Mouse (Mus musculus) layer of hippocampus, adult 11-12 months (tissue): ENCODE results near the gene Rad51b.
A peak's percentile ranks its signal among the peaks of the same experiment; 100 is the strongest.

Experiments
- DNase-seq: peaks from one replicate; pipeline ENCODE4 v3.0.0; 2022; ENCODE audit warnings: low spot score

Rad51b gene

DNA sequence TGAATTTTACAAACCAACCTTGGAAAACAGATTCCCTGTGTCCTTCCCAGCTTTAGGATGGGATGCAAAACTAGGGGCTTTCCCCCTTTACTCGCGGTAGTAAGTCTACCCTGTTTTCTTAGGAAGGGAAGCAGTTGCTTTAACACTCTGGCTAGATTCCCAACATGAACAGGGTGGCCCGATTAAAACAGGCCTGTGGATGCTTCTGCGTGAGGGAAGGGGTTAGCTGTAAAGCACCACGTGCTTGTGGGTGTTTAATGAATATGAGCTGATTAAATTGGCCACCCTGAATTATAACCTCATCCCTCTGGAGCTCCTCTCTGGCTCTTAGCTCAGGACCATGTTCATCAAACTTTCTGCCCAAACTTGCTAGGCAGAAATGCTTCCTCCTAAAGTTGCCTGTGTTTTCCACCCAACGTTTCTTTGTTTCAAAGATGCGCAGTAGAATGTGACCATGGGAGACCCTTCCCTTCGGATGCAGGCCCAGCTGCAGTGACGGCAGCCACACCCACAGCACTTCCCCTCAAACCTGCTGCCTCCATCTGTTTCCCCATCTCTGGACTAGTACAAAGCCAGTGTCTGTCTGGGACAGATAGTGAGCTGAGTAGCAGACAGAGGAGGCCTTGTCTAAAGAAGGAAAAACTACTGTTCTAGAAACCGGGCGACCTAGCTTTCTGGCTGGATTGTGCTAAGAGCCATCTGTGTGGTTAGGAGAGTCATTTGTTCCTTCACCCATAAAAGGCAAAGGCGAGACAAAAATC is 435.5 kb downstream of the Rad51b start:
- DNase-seq = no peak

DNA sequence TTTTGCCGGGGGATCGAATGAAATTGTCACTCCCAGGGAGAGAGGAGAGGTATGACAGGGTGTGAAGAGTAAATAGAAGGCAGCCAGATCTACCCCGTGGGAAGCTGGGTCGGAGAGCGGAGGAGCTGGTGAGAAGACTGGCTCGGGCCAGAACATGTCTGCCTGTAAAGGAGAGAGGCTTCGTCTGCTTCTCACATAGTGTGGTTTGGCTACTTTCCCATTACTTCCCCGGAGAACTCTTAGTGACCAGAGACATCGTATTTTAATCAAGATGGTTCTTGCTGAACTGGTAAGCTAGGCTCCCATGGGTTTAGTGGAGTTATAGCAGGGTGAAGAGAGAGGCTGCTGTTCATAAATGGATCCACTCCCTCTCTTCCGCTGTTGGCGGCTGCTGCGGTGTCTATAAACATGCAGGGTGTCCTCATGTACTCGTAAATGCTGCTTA is 438.3 kb downstream of the Rad51b start:
- DNase-seq = no peak

DNA sequence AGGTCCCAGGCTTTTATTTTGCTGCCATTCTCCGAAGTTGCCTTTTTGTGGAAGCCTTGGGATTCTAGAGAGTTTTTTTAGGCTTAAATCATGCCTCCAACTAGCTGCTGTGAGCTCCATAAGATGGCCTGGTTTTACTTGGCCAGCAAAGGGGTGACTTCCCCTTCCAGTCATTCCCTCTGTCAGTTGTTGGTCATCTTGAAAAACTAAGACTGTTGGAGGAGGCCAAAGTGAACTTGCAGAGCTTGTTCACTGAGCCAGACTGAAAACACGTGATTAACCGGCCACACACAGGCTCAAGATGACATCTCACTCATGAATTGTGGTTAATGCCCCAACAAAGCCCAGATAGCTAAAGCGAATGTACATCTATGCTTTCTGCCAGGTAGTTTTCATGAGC is 438.8 kb downstream of the Rad51b start:
- DNase-seq = no peak

DNA sequence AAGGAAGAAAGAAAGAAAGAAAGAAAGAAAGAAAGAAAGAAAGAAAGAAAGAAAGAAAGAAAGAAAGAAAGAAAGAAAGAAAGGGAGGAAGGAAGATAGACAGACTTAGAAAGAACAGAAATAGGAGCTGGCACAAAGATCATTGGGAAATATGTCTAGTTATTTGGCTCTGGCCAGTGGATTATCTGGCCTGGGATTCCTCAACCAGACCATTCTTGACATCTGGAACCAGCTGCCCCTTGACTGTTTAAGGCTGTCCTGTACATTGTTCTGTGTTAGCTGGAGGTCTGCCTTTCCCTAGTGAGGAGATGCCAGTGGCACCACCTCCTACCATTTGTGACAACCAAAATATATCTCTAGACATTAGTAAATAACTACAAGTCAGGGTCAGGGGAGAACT is 441.6 kb downstream of the Rad51b start:
- no peak for DNase-seq

DNA sequence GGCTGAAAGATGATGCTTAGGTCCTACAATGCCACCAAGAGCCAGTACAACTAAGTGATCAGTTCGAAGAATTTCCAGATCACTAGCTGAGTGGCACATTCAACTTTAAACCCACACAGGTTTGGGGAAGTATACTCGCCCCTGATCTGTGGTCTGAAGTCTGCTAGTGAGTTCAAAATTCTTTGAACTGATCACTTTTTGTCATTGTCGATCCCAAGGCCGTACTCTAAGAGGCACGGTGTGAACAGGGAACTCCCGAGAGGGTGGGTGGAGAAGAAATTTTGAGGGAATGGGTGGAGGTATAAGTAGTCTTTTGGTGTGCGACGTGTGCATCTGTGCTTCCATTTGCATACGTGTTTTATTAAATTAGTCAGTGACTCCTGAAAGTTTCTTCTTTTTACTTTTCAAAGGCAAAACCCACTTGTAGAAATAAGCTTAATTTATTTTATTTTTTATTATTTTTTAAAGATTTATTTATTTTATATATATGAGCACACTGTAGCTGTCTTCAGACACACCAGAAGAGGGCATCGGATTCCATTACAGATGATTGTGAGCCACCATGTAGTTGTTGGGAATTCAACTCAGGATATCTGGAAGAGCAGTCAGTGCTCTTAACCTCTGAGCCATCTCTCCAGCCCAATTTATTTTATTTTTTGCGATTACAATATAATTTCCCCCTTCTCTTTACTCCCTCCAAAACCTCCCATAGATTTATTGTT is 443.0 kb downstream of the Rad51b start:
- DNase-seq = no peak

DNA sequence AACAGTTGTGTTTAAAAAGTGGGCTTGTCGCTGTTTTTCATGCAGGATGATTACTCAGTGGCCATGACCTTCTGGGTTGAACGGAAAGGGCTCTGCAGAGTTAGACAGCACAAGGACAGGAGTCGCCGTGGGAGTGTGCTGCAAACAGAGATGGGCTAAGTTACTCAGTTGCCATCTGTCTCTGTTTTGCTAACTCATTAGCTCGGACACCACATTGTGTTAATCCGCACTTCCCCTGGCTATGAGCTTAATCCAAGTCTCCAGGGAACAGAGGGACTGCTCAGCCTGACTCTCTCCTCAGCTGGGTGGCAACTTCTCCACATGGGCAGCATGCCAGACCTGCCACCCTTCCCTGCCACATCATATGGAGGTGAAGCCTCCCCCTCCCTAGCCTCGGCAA is 445.1 kb downstream of the Rad51b start:
- DNase-seq = no peak

DNA sequence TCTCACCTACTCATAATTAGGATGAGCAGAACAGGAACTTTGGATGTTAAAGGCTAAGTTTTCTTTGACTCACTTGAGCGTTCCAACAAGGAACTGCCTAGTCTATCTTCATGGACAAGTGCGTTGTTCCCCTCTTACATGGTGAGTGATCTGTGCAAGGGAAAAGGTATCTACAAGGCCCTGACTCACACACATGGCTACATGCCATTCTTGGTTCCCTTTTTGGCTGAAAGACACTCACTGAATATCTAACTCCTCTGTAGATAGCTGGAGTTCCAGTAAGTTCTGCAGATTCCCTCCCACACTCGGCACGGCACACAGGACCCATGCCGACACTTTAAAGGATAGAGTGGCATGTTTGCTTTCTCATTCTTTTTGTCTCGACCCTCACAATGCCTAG is 447.0 kb downstream of the Rad51b start:
- DNase-seq = no peak

DNA sequence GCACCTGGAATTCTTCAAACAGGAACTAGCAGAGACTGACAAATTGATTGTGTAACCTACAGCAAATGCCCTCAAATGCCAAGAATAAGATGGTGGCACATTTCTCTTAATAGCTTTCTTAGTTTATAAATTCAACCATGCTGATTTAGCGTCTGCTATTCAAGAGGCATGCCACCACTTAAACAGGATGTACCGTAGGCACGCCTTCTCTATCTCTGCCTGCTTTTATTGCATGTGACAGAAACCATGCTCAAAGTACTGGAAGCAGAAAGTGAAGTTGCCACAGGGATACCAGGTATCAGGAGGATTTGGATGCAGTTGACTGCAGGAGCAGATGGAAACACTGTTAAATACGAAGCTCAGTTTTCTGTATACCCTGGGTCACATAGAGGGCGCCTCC is 448.1 kb downstream of the Rad51b start:
- no peak for DNase-seq

DNA sequence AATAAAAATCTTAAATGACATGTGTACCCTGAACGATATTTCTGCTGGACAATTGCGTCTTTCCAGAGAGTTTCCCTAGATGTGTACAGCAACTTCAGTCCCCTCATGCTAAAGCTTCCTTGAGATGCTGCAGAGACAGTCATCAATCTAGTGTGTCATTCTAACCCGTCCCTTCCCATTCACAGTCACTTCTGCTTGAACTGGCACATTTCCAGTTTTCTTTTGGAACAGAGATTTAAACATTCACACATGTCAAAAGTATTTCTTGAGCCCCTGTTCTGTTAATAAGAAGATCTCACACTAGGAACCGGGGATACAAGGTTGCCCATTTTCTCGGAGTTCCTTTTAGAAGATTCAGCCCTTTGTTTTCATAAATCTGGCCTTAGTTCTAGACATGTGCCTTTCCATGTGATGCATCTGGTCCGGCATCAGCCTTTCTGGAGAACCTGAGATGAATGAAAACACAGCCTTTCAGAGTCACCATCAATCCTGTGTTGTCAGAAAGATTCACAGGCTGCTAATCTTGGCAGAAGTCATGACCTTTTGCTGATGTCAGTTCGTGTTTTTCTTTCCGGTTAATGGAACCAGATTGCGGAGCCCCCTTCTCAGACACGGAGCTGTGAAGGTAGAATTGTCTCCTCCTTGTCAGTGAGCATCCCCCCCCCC is 448.9 kb downstream of the Rad51b start:
- DNase-seq = no peak

DNA sequence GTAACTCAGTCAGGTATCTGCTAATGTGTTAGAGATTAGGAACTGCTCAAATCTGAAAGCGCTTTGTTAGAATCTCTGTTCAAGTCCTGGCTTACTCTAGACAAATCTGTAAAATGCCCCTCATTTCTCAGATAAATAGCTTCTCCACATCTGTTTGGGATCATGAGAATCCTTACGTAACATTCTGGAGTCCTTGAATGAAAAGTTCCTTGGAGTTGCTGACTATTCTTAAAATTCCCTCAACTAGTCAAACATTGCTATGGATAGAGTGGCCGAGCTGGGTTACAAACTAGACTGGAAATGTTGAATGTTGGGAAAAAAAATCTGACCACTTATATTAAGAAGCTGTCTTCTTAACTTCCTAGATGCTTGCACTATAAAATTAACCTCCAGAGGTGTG is 450.5 kb downstream of the Rad51b start:
- DNase-seq = no peak

DNA sequence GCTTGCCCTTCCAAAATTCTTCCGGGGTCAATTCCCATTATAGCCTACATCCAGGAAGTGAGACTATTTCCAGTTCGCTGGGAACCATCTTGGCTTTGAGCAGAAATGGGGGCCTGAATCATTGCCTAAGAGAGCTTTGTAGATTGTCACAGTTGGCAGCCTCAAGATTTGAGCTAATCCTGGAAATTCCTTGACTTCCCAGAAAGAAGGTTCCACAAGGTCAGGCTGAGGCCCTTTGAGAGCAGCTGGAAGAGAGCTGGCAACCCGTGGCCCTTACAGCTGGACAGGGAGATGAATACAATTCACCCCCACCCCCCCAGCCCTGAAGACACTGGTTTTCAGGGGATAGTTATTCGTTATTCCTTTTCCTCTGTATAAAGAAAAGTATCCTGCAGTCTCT is 451.8 kb downstream of the Rad51b start:
- DNase-seq = no peak

DNA sequence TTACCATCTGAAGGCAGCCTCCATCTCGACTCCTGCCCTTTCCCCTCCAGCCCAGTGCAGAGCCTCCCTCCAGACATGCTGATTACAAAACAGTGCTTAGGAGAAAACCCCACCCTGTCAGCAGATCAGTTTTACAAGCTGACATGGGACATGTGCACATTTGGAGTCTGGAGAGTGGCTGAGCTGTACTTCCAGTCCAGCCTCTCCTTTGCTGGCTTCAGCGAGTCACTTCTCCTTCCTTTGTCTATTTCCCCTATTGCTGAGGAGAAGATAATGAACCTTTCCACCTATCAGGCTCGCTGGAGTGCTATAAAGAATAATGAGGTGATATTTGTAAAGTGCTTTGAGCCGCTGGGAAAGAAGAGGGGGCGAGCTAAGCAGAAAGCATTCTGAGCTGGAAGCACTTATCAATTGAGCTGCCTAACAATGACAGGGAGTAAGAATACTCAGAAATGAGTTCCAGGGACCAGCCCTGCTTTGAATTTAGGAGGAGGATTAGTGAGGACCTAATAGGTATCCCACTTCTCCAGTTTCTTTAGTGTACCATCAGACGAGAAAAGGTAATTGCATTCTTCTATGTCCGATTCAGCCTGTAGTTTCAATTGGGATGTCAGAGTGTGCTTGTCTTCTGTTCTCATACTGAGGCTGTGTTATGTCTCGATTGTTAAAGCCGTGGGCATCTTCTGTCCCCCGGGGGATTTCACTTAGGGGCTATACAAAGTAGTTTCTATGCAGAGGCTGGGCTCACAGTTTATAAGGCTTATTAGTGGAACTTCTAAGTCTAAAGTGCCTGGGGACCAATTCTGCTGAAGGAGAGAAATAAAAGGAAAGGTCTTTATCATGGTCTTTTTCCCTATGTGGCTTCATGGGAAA is 453.4 kb downstream of the Rad51b start:
- peak; percentile 41 for DNase-seq

DNA sequence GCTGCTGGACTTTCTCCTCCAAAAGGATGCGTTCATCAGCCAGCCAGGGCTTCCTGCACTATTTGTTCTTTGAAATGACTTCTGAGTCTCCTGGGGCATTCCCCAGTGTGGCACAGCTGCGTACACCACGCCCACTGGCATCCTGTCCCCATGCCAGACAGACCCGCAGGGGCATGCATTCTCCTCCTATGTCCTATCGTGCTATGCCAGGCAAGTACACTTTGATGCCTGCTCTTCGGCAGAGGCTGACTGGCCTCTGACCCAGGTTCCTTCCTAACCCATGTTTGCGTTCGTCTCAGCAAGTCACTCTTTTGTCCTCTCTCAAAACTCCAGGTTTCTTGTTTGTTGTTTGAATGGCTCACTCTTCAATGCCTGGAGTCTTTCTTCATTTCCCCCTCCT is 454.7 kb downstream of the Rad51b start:
- DNase-seq = no peak

DNA sequence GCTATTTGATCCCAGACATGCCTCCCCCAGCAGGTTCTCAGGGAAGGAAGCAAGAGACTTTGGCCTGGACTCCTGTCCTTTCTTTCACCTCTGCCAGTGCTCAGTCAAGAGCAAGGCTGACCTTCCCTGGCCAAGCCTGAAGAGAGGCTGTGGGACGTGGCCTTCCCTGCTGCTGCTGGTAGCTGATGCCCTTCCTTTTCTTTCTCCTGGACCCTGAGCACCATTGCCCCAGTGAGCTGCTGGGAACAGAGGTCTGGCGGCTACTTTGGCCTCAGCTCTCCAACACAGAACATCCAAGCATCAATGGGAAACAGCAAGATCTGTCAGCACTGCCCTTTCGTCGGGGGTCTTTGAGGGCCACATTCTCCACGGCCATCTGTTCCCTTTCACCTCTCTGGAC is 455.1 kb downstream of the Rad51b start:
- no peak for DNase-seq

DNA sequence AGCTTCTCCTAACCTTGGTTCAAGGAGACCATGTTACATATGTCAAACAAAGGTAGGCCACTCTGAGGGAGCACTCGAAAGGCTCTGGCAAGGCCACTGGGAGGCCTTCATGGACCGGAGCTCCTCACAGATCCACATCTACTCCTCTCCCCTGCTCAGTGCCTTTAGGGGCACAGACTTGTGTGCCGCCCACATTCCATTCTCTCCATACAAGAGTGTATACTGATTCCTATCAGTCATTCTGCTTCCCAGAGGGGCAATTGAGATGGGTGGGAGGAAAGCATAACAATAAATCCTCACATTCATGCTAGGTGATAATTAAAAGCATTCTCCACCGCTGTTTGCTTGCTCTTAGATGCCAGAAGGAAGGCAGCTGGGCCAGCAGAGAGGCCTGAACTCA is 458.5 kb downstream of the Rad51b start:
- DNase-seq = no peak

DNA sequence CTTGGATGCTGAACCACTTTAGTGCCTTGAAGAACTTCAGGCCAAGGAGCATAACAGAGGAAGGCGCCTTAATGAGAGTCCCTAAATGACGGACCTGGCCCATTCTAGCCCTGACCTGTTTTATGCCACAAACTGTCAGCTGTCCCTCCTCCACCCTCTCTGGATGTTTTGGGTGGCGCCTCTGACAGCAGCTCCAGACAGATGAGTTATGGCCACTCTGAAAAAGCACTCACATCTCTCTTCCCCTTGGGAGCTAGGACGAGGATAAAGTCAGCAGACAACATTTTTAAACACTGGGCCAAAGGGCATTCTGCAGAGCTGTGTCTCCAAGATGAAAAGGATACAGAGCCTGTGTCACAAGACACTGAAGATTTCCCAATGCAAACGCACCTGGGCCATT is 459.3 kb downstream of the Rad51b start:
- no peak for DNase-seq

DNA sequence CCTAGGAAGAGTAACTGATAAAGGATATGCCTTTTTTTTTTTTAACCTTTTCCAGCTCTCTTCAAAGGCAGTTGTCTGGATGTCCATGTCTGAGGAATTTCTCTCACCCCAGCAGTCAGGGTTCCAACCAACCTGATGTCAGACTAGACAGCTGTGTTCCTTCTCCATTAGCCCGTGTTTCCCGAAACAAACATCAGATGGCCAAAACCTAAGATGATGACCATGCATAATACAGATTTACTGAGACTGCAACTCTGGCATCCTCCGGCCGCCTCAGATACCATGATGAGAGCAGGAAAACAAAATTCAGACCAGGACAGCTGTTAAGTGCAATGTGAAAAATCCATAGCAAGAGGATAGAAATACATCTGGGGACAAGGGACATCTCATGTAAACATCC is 460.7 kb downstream of the Rad51b start:
- DNase-seq = no peak

DNA sequence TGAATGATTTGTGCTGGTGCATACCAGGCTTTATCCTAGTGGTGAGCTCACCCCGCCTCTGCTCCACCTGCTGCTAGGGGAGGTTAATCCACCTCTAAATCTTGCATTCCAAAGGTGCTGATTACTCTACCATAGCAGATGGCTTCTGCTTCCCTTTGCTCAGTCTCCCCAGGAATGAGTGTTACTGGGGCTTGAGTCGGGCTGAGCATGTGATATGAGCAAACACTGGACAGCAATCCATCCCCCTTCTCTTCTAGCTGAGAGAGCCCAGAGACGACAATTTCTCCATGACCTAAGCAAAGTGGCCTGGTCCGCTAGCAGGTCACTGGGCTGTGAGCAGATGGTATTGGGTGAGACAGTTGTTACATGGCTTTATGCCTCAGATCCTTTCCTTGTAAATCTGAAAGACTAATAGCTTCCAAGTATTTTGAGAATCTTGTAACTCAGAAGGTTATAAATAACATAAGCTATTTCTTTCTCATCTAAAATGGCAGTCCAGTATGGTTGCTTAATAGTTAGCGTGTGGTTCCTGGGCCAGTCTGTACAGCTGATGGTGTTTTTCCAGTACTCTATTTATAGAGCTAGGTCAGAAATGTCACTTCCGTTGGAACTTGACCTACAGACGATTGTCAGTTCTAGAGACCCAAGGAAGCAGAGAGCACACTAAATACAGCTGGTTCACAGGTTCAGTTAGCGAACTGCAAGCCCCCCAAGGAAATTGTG is 462.3 kb downstream of the Rad51b start:
- no peak for DNase-seq

DNA sequence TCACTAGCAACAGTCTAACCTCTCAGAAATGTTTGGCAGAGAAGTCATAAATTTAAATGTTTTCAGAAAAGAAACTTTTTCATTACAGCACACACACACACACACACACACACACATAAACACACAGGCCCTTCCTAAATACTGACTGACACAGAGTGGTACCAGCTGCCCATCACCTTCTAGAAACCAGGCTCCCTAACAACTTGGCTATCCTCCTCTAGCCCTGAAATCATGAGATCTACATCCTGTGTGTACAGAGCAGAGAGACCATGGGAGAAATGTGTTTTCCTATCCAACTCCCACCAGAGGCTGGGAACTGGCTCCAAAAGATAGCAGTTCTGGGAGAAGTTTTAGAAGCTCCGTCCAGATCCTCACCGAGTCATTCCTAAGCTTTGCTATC is 464.1 kb downstream of the Rad51b start:
- DNase-seq = no peak

DNA sequence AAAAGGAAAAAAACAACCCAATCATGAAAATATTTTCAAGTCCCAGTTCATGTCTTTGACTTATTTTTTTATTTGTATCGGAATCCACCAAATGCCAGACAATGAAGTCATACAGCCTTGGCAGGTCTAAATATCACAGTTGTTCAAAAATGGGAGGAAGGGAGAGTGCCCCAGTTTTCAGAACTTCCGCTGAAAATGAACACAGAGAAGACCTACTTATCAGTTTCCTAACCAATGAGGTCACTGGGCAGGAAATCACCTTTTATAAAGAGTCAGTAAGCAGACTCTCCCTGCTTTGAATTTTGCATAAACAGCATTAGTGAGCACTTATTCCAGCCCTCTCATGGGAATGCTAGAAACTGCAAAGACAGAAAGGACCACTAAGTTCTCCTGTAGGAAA is 465.0 kb downstream of the Rad51b start:
- no peak for DNase-seq

DNA sequence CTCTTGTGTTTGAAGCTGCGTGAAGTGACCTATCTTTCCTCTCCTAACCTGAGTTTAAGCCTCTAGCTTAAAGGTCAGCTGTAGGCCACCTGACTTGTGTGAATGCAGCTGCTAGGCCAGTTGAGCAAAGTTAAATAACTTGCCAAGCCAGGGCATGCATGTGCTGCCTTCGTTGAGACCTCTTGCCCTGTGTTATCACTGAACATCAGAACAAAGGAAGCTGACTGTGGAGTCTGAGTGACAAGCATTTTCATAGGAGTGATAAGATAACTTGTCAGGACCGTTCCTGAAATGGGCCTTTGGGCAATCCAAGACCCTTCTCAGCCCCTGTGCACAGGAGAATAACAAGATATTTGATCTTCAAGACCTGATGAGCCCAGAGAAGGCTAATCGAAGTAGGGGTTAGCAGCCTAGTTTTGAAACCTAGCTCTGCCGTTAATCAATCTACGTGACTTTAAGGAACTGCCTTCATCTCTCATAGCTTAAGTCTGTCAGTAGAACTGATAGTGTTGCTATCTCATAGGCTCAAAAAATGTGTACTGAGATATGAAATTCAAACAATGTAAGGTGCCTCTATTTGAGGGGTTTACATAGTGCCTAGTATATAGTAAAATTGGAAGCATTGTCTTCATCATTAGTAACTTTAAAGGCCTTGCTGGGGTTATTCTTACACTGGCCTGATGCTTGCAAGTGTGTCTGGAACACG is 465.6 kb downstream of the Rad51b start:
- no peak for DNase-seq
